Mouse (Mus musculus) adrenal gland, adult 18-20 months (tissue): ENCODE measurements at regions not wholly inside any gene's neighbourhood (a gene's known extent, or its start where the extent isn't known, plus 50 kb on each side); places are given as distances from the start of the nearest gene placed in this dataset.

Source experiments
- DNase-seq, 2 experiments: peaks; one replicate each; pipeline ENCODE4 v3.0.0; 2021 to 2022; ENCODE audit warnings: low spot score in 2 of 2
- microRNA-seq, 2 experiments: library from miRNA; unstranded; fragments of <30 nt; microRNA quantifications; one replicate each; pipeline ENCODE4 v1.2.0; 2021; ENCODE audit warnings: borderline number of aligned reads in 2 of 2

GRCm38 (mm10) chr3:35482296-35482695 lies 271.6 kb upstream of the Atp11b start:
- DNase-seq, result peak in 1 of 2 experiments; percentile 12

DNA sequence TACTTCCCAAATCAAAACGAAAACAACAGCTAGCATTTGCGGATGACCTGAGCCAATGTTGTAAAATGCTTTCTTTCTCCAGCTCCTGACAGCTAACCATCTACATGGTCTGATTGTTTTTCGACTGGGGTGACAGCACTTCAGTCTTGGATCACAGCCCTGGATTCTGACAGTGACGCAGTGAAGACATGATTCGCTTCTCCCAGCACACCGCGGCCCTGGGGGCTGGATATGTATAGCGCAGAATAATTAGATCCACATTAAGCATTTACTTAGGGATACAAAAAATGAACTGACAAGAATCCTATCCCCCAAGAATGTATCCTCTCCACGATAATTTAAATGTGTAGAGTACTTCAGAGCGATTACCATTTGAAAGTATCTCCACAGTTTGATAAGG lies 271.1 kb upstream of the Atp11b start:
- no peak for DNase-seq

- no peak for DNase-seq
Observed at GRCm38 (mm10) chr3:35496027-35496824, 257.7 kb upstream of the Atp11b start.

- no peak for DNase-seq
Observed at GRCm38 (mm10) chr3:35510314-35510713, 243.6 kb upstream of the Atp11b start.

DNA sequence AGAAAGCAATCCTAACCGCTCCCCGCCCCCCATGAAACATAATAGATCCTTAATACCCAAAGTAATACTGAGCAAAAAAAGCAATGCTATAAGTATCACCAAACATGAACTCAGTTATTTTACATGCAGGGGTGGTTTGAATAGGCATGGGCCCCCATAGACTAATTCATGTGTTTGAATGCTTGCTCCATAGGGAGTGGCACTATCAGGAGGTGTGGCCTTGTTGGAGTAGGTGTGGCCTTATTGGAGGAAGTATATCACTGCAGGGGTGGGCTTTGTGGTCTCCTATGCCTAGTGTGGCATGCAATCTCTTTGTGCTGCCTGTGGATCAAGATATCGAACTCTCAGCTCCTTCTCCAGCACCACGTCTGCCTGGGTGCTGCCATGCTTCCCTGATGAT lies 237.4 kb upstream of the Atp11b start:
- DNase-seq, result no peak

DNA sequence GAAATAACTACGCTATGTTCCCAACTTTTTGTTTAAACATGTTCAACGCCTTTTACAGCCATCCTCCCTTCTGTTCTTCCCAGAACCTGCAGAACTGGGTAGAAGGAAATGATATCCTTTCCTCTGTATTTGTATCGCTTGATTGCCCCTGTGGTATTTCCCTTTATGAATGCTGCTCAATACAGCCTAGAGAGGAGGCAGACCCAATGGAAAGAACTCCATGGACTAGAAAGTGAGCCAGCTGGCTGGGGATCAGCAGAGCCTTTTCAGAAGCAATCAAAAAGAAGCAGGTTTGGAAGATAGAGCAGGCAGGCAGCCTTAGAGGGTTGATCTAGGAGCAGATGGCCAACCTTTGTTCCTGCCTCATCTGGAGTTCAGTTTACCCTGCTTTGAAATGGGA lies 233.8 kb upstream of the Atp11b start:
- no peak for DNase-seq

DNA sequence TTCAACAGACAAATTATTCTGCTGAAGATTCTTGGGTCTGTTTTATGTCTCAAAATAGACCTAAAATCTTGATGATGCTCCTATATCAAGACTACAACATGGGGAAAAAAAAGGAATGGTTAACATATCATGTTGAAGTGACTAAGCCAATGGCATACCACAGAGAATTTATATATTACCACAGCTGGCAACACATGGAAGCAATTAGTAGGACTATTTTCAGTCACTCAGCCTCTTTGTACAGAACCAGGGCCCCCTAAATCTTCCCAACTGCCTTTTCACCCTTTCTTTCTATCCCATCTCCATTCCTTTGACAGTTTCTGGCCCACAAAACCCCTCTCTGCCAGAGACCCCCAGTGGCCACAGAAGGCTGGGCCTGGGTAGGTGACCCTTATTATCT lies 206.2 kb upstream of the Atp11b start:
- DNase-seq, result no peak

GRCm38 (mm10) chr3:35551791-35552190 lies 202.1 kb upstream of the Atp11b start:
- no peak for DNase-seq

GRCm38 (mm10) chr3:35560425-35560824 lies 193.5 kb upstream of the Atp11b start:
- no peak for DNase-seq

GRCm38 (mm10) chr3:35574402-35574801 lies 179.5 kb upstream of the Atp11b start:
- DNase-seq, result no peak

Small RNA genes lying in the stretch of these regions (microRNA-seq; reads per million reads assigned to microRNA genes)
- gene Gm25442, result 0 reads per million in 2 experiments
